Mouse (Mus musculus) small intestine, adult 2 months (tissue): ENCODE results near the gene C2cd4a.

Experiments used
- CTCF ChIP-seq: fragments of 200-500 bp; IDR thresholded peaks from 2 replicates; pipeline ENCODE4 v1.5.1; 2012; ENCODE audit warnings: low read depth, mild to moderate bottlenecking, control low read depth, inconsistent platforms, low read length, moderate library complexity, mixed read lengths; ENCODE audit not compliant: insufficient replicate concordance, insufficient read length; ENCODE audit errors: extremely low read depth
- POLR2A ChIP-seq: fragments of 200-500 bp; IDR thresholded peaks from 2 replicates; pipeline ENCODE4 v1.6.1; 2012; ENCODE audit warnings: low read depth, mild to moderate bottlenecking, control low read depth, inconsistent platforms, low read length, moderate library complexity

DNA sequence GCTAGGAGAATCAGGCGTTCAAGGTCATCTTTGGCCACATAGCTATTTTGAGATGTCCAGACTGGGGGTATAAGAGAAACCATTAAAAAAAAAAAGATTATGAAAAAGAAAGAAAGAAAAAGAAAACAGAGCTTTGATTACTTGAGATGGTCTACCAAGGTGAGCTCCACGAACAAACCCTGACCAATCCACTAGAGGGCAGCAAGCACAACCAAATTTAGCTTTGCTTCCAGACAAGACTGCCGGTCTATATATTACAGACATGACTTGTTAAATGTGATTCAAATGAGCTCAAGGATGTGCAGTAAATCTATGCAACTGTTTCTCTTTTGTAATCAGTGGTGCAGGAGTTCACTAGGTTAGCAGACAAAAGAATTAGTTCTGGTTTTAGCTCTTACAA lies 3.9 kb downstream of the C2cd4a start:
- no peak for TF ChIP-seq POLR2A
- no peak for TF ChIP-seq CTCF
